Mouse (Mus musculus) lung, embryonic 15.5 days (tissue): ENCODE results near the gene Nab2. TPM values are rescaled to one million over a fixed set of nuclear protein-coding genes. Genes with fewer than 3 reads are reported as not detected.

Experiments
- ATAC-seq: fragments of 200-750 bp; cut with Nextera tagmentation; 2 replicates; pipeline ENCODE4 v1.8.0; 2017; ENCODE audit warnings: moderate number of reproducible peaks, borderline replicate concordance; ENCODE audit not compliant: low FRiP score, low TSS enrichment; ENCODE audit errors: extremely low read depth
- H3K27ac ChIP-seq: fragments of 300-500 bp; sonication (generic); 2 replicates; pipeline ENCODE4 v1.5.1; 2015; ENCODE audit warnings: moderate library complexity, mild to moderate bottlenecking, inconsistent platforms
- H3K27me3 ChIP-seq: fragments of 300-500 bp; sonication (generic); 2 replicates; pipeline ENCODE4 v1.6.1; 2015; ENCODE audit warnings: inconsistent platforms
- H3K36me3 ChIP-seq: fragments of 300-500 bp; sonication (generic); 2 replicates; pipeline ENCODE4 v1.6.1; 2015; ENCODE audit warnings: inconsistent platforms
- H3K4me1 ChIP-seq: fragments of 300-500 bp; sonication (generic); 2 replicates; pipeline ENCODE4 v1.6.1; 2015; ENCODE audit warnings: inconsistent platforms
- H3K4me2 ChIP-seq: fragments of 300-500 bp; sonication (generic); 2 replicates; pipeline ENCODE4 v1.6.1; 2015; ENCODE audit warnings: inconsistent platforms, mild to moderate bottlenecking, moderate library complexity
- H3K4me3 ChIP-seq: fragments of 300-500 bp; sonication (generic); 2 replicates; pipeline ENCODE4 v1.5.1; 2015; ENCODE audit warnings: mild to moderate bottlenecking, inconsistent platforms
- H3K9ac ChIP-seq: fragments of 300-500 bp; sonication (generic); 2 replicates; pipeline ENCODE4 v1.6.1; 2015; ENCODE audit warnings: inconsistent platforms
- H3K9me3 ChIP-seq: fragments of 300-500 bp; sonication (generic); 2 replicates; pipeline ENCODE4 v1.6.1; 2016; ENCODE audit warnings: inconsistent platforms
- WGBS: fragments of 180-500 bp; shearing (Covaris S2); methylation state at CpG from one replicate; pipeline ENCODE4 v1.1.7; 2015; 5-methylcytosine and 5-hydroxymethylcytosine counted together
- polyA plus RNA-seq: library from polyadenylated mRNA; unstranded; fragments of >200 nt; fragmentation: Nextera tagmentation; extraction: Ambion mirVana; gene quantifications from 2 replicates; pipeline ENCODE4 v1.2.1, GENCODE M21; 2015

Gene Nab2
- polyA plus RNA-seq, 1 experiment from 2014 or later = 15.4 TPM

GRCm38 (mm10) chr10:127618173-127618572 lies 50.2 kb downstream of the Nab2 start:
- Histone ChIP-seq H3K9ac (no peak overlapping the region), H3K27ac (peak overlapping the region; percentile 99), H3K4me1 (peaks cover 72% of the 10 kb centered on the region), H3K4me3 (peak overlapping the region; percentile 70; the same call in 1 of the 2 replicates), H3K27me3 (no peaks in the 10 kb centered on the region), H3K9me3 (no peaks in the 10 kb centered on the region), H3K4me2 (peak overlapping the region; percentile 97), H3K36me3 (no peaks in the 10 kb centered on the region)
- ATAC-seq = no peak
- WGBS = 14% methylated on average over 6 of the region's 6 CpGs

- no peaks in the 10 kb centered on the region for H3K27me3 ChIP-seq
- no peak for ATAC-seq
- no peak overlapping the region for H3K4me3 ChIP-seq
- 26% methylated on average over 4 of the region's 4 CpGs for WGBS
- H3K9ac ChIP-seq = no peak overlapping the region
- H3K4me2 ChIP-seq = peak overlapping the region; percentile 97; the same call in 1 of the 2 replicates
- H3K4me1 ChIP-seq = peaks cover 71% of the 10 kb centered on the region
- peaks cover 3% of the 10 kb centered on the region; the same call in 1 of the 2 replicates for H3K36me3 ChIP-seq
- no peaks in the 10 kb centered on the region for H3K9me3 ChIP-seq
- H3K27ac ChIP-seq = peak overlapping the region; percentile 86
These were observed 51.1 kb downstream of the Nab2 start for GRCm38 (mm10) chr10:127617294-127617693.

DNA sequence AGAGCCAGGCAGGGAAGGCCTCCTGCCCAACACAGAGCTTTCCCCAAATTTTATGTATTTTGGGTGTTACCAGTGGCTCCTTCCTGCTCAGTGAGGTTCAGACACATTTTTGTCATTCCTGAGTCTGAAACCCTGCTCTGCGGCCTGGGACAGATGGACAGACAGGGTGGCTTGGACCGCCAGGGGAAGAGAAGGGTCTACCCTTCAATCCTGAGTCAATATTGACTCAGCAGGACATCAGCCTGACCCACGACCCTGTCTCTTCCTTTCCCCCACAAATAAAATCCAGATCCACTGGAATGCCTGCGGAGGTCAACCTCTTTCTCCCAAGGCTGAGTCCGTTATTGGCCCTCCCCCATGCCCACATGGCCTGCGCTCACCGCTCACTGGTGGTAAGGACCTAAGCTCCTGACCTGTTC lies 52.1 kb downstream of the Nab2 start:
- no peaks in the 10 kb centered on the region for H3K9me3 ChIP-seq
- H3K27ac ChIP-seq = peak overlapping the region; percentile 86
- peak overlapping the region; percentile 22; the same call in 1 of the 2 replicates for H3K4me2 ChIP-seq
- H3K4me3 ChIP-seq = no peak overlapping the region
- ATAC-seq = no peak
- 30% methylated on average over 7 of the region's 7 CpGs for WGBS
- peaks cover 67% of the 10 kb centered on the region for H3K4me1 ChIP-seq
- no peaks in the 10 kb centered on the region for H3K27me3 ChIP-seq
- H3K36me3 ChIP-seq = peaks cover 13% of the 10 kb centered on the region
- no peak overlapping the region for H3K9ac ChIP-seq

- 0 out of 2 replicates have a peak overlapping the region, but pooled peaks have one; percentile 0 for H3K4me2 ChIP-seq
- H3K4me1 ChIP-seq = peaks cover 67% of the 10 kb centered on the region
- H3K9ac ChIP-seq = no peak overlapping the region
- WGBS = 48% methylated on average over 2 of the region's 3 CpGs
- no peaks in the 10 kb centered on the region for H3K9me3 ChIP-seq
- H3K27ac ChIP-seq = peak overlapping the region; percentile 86
- no peak for ATAC-seq
- H3K4me3 ChIP-seq = no peak overlapping the region
- H3K27me3 ChIP-seq = no peaks in the 10 kb centered on the region
- peaks cover 18% of the 10 kb centered on the region for H3K36me3 ChIP-seq
These were observed 52.8 kb downstream of the Nab2 start for GRCm38 (mm10) chr10:127615591-127615990.

DNA sequence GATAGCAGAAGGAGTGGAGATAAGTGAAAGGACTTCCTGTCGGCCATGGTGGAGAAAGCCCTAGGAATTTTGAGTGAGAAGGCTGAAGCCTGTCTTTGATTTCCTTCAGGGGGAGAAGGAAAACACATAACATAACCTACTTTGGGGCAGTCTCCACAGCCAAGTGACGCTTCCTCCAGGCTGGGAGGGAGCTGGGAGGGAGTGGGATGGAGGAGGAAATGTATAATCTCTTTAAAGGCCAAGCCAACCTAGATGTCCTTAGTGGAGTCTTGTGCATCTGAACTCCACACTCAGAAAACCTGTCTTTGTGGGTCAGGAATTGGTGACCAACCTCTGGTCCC lies 53.4 kb downstream of the Nab2 start:
- Histone ChIP-seq H3K4me2 (peak overlapping the region; percentile 26; the same call in 1 of the 2 replicates), H3K4me3 (no peak overlapping the region), H3K9me3 (no peaks in the 10 kb centered on the region), H3K9ac (0 out of 2 replicates have a peak overlapping the region, but pooled peaks have one; percentile 17), H3K4me1 (peaks cover 67% of the 10 kb centered on the region), H3K27me3 (no peaks in the 10 kb centered on the region), H3K27ac (peak overlapping the region; percentile 86), H3K36me3 (peaks cover 22% of the 10 kb centered on the region)
- no peak for ATAC-seq
- 4% methylated on average over 2 of the region's 2 CpGs for WGBS

- Histone ChIP-seq H3K4me2 (peak overlapping the region; percentile 26), H3K36me3 (peaks cover 22% of the 10 kb centered on the region), H3K9me3 (no peaks in the 10 kb centered on the region), H3K27ac (peak overlapping the region; percentile 86), H3K4me1 (peaks cover 68% of the 10 kb centered on the region), H3K9ac (0 out of 2 replicates have a peak overlapping the region, but pooled peaks have one; percentile 17), H3K27me3 (no peaks in the 10 kb centered on the region), H3K4me3 (no peak overlapping the region)
- peak; percentile 44; the same call in 1 of the 2 replicates for ATAC-seq
- 23% methylated on average over 12 of the region's 12 CpGs for WGBS
These were observed 53.9 kb downstream of the Nab2 start for GRCm38 (mm10) chr10:127614236-127615033.

DNA sequence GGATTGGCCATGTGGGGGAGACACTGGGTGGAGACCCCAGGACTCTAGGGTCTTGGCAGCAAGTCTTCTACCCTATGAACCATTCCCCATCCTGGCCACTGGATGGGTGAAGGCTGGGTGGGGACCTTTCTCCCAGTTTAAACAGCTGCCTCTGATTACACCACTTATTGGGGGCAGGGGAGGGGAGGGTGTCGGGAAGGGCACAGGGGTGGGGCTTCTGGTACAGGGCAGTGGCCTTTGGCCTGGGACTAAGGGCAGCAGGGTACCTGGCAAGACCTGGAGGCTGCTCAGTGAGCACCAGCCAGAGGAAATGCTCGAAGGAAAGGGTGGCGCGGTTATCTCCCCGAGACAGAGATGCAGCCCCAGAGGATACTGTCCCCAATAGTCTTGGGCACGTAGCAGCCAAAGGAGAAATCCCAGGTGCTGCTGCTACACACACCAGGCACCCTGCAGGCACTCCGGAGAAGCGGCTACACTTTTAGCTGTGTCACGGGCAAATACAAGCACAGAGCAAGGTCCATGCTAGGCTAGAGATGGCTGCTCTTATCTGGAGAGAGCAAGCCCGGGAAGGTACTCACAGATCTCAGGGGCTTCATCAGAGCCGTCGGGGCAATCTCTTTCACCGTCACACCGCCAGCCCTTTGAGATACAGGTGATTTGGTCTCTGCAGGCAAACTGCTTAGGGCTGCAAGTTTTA lies 56.1 kb downstream of the Nab2 start:
- WGBS = 80% methylated on average over 14 of the region's 14 CpGs
- peaks cover 46% of the 10 kb centered on the region for H3K4me1 ChIP-seq
- no peak overlapping the region for H3K27ac ChIP-seq
- no peak overlapping the region for H3K4me2 ChIP-seq
- no peaks in the 10 kb centered on the region for H3K27me3 ChIP-seq
- ATAC-seq = no peak
- peaks cover 26% of the 10 kb centered on the region for H3K36me3 ChIP-seq
- no peaks in the 10 kb centered on the region for H3K9me3 ChIP-seq
- no peak overlapping the region for H3K4me3 ChIP-seq
- no peak overlapping the region for H3K9ac ChIP-seq

Other genes with a start within 250 kb of the Nab2 start
- gene Stac3, start 166.9 kb downstream of the Nab2 start, polyA plus RNA-seq = 0.64 and 1.0 TPM in 2 replicates
- gene Ndufa4l2, start 153.6 kb downstream of the Nab2 start, polyA plus RNA-seq = 89.4 and 100 TPM in 2 replicates
- gene Shmt2, start 146.1 kb downstream of the Nab2 start, polyA plus RNA-seq = 110 and 111 TPM in 2 replicates
- gene Nxph4, start 134.0 kb downstream of the Nab2 start, polyA plus RNA-seq = 1.3 and 1.9 TPM in 2 replicates
- gene Lrp1, start 47.4 kb downstream of the Nab2 start, polyA plus RNA-seq = 72.6 and 73.6 TPM in 2 replicates
- 33.1 and 37.6 TPM in 2 replicates for gene Stat6, start 25.6 kb downstream of the Nab2 start, polyA plus RNA-seq
- gene Nemp1, start 1.7 kb downstream of the Nab2 start, polyA plus RNA-seq = 11.8 TPM in 2 replicates
- 0.20 and 0.34 TPM in 2 replicates for gene Myo1a, start 36.6 kb upstream of the Nab2 start, polyA plus RNA-seq
- not detected in 2 replicates for gene Tac2, start 55.9 kb upstream of the Nab2 start, polyA plus RNA-seq
- gene Zbtb39, start 71.0 kb upstream of the Nab2 start, polyA plus RNA-seq = 2.9 and 3.1 TPM in 2 replicates
- 10.4 and 11.8 TPM in 2 replicates for gene Gpr182, start 83.2 kb upstream of the Nab2 start, polyA plus RNA-seq
- not detected in 2 replicates for gene Rdh1, start 91.2 kb upstream of the Nab2 start, polyA plus RNA-seq
- 0.15 TPM in 1 of 2 replicates, not detected in the other for gene Rdh16f1, start 91.2 kb upstream of the Nab2 start, polyA plus RNA-seq
- gene Rdh9, start 107.8 kb upstream of the Nab2 start, polyA plus RNA-seq = 0.15 TPM in 1 of 2 replicates, not detected in the other
- not detected in 2 replicates for gene Rdh16, start 132.6 kb upstream of the Nab2 start, polyA plus RNA-seq
- gene Rdh19, start 181.4 kb upstream of the Nab2 start, polyA plus RNA-seq = not detected in 2 replicates
- not detected in 2 replicates for gene Rdh16f2, start 197.9 kb upstream of the Nab2 start, polyA plus RNA-seq
- not detected in 2 replicates for gene Rdh7, start 220.2 kb upstream of the Nab2 start, polyA plus RNA-seq
- not detected in 2 replicates for gene Sdr9c7, start 229.9 kb upstream of the Nab2 start, polyA plus RNA-seq